Mouse (Mus musculus) forebrain, postnatal 0 days (tissue): ENCODE measurements around the gene Pde11a. TPM values are rescaled to one million over a fixed set of nuclear protein-coding genes. Genes with fewer than 3 reads are reported as not detected.

ENCODE experiments used
- ATAC-seq: fragments of 200-750 bp; cut with Nextera tagmentation; 2 replicates; pipeline ENCODE4 v1.8.0; 2017; ENCODE audit warnings: mild to moderate bottlenecking, moderate library complexity
- DNase-seq: peaks from one replicate; pipeline ENCODE4 v3.0.0-alpha.2; 2015
- H3K27ac ChIP-seq: fragments of 300-500 bp; sonication (generic); 2 replicates; pipeline ENCODE4 v1.5.1; 2014; ENCODE audit warnings: low read depth, mild to moderate bottlenecking, antibody characterized with exemption, low read length, moderate library complexity, mixed read lengths
- H3K27me3 ChIP-seq: fragments of 300-500 bp; sonication (generic); 2 replicates; pipeline ENCODE4 v1.6.1; 2014; ENCODE audit warnings: mild to moderate bottlenecking, low read length, mixed read lengths; ENCODE audit not compliant: insufficient read depth
- H3K36me3 ChIP-seq: fragments of 300-500 bp; sonication (generic); 2 replicates; pipeline ENCODE4 v1.6.1; 2014; ENCODE audit warnings: mild to moderate bottlenecking, moderate library complexity; ENCODE audit not compliant: insufficient read depth
- H3K4me1 ChIP-seq: fragments of 300-500 bp; sonication (generic); 2 replicates; pipeline ENCODE4 v1.6.1; 2014; ENCODE audit warnings: antibody characterized with exemption; ENCODE audit not compliant: insufficient read depth
- H3K4me2 ChIP-seq: fragments of 300-500 bp; sonication (generic); 2 replicates; pipeline ENCODE4 v1.6.1; 2014; ENCODE audit warnings: low read depth, mild to moderate bottlenecking, moderate library complexity
- H3K4me3 ChIP-seq: fragments of 300-500 bp; sonication (generic); 2 replicates; pipeline ENCODE4 v1.5.1; 2014; ENCODE audit warnings: low read depth, low read length, mixed read lengths
- H3K9ac ChIP-seq: fragments of 300-500 bp; sonication (generic); 2 replicates; pipeline ENCODE4 v1.6.1; 2014; ENCODE audit warnings: mild to moderate bottlenecking
- H3K9me3 ChIP-seq: fragments of 300-500 bp; sonication (generic); 2 replicates; pipeline ENCODE4 v1.6.1; 2016; ENCODE audit warnings: low read length
- CTCF ChIP-seq: sonication (generic); IDR thresholded peaks from 2 replicates; pipeline ENCODE4 v1.5.1; 2016; ENCODE audit warnings: antibody characterized with exemption, control low read depth, low read depth
- WGBS: fragments of 180-500 bp; shearing (Covaris S2); extraction: QIAGEN DNeasy Blood & Tissue Kit; methylation state at CpG from one replicate; pipeline ENCODE4 v1.1.7; 2014; 5-methylcytosine and 5-hydroxymethylcytosine counted together
- polyA plus RNA-seq: library from polyadenylated mRNA; unstranded; fragments of >200 nt; fragmentation: Nextera tagmentation; extraction: Ambion mirVana; gene quantifications from 2 replicates; pipeline ENCODE4 v1.2.1, GENCODE M21; 2015
- total RNA-seq: library from RNA; depleted of rRNA; stranded (reverse); fragments of >200 nt; gene quantifications from 2 replicates; pipeline ENCODE4 v1.2.3, GENCODE M21; 2014

Pde11a gene
- total and polyA plus RNA-seq, 2 experiments from 2014 or later: 0.86 to 1.0 TPM

- Histone ChIP-seq H3K36me3 (no peaks in the 10 kb centered on the region), H3K4me2 (no peak overlapping the region), H3K4me1 (no peaks in the 10 kb centered on the region), H3K9ac (no peak overlapping the region), H3K27ac (no peak overlapping the region), H3K9me3 (no peaks in the 10 kb centered on the region), H3K27me3 (no peaks in the 10 kb centered on the region), H3K4me3 (no peak overlapping the region)
- no peak for TF ChIP-seq CTCF
- no peak for DNase-seq
- no peak for ATAC-seq
- WGBS: 86% methylated on average over 1 of the region's 1 CpGs
Observed at GRCm38 (mm10) chr2:76269494-76269893, 69.1 kb downstream of the Pde11a start.

GRCm38 (mm10) chr2:76267335-76267734 is 71.2 kb downstream of the Pde11a start:
- H3K4me3 ChIP-seq: no peak overlapping the region
- H3K4me2 ChIP-seq: no peak overlapping the region
- no peaks in the 10 kb centered on the region for H3K9me3 ChIP-seq
- no peaks in the 10 kb centered on the region for H3K4me1 ChIP-seq
- H3K27me3 ChIP-seq: no peaks in the 10 kb centered on the region
- no peaks in the 10 kb centered on the region for H3K36me3 ChIP-seq
- no peak for TF ChIP-seq CTCF
- H3K9ac ChIP-seq: no peak overlapping the region
- 78% methylated on average over 6 of the region's 6 CpGs for WGBS
- no peak overlapping the region for H3K27ac ChIP-seq
- ATAC-seq (peak; percentile 68), DNase-seq (peak; percentile 62)

- TF ChIP-seq CTCF: no peak
- WGBS: 64% methylated on average over 10 of the region's 10 CpGs
- H3K4me2 ChIP-seq: no peak overlapping the region
- no peaks in the 10 kb centered on the region for H3K27me3 ChIP-seq
- H3K9me3 ChIP-seq: no peaks in the 10 kb centered on the region
- ATAC-seq: no peak; the same call in 1 of the 2 replicates
- H3K36me3 ChIP-seq: no peaks in the 10 kb centered on the region
- H3K27ac ChIP-seq: no peak overlapping the region
- H3K9ac ChIP-seq: no peak overlapping the region
- H3K4me1 ChIP-seq: no peaks in the 10 kb centered on the region
- H3K4me3 ChIP-seq: no peak overlapping the region
- DNase-seq: peak; percentile 37
Observed at GRCm38 (mm10) chr2:76266622-76267021, 72.0 kb downstream of the Pde11a start.

- 85% methylated on average over 10 of the region's 10 CpGs for WGBS
- ATAC-seq (no peak), DNase-seq (no peak)
- H3K9me3 ChIP-seq: no peaks in the 10 kb centered on the region
- no peak overlapping the region for H3K4me2 ChIP-seq
- TF ChIP-seq CTCF: no peak
- H3K27me3 ChIP-seq: no peaks in the 10 kb centered on the region
- no peak overlapping the region for H3K9ac ChIP-seq
- H3K4me3 ChIP-seq: no peak overlapping the region
- H3K4me1 ChIP-seq: no peaks in the 10 kb centered on the region
- H3K36me3 ChIP-seq: no peaks in the 10 kb centered on the region
- no peak overlapping the region for H3K27ac ChIP-seq
Observed at GRCm38 (mm10) chr2:76264258-76264657, 74.3 kb downstream of the Pde11a start.

- no peak overlapping the region for H3K4me3 ChIP-seq
- H3K4me1 ChIP-seq: no peaks in the 10 kb centered on the region
- H3K27ac ChIP-seq: no peak overlapping the region
- no peak for TF ChIP-seq CTCF
- no peak overlapping the region for H3K9ac ChIP-seq
- 73% methylated on average over 10 of the region's 10 CpGs for WGBS
- no peaks in the 10 kb centered on the region for H3K9me3 ChIP-seq
- no peaks in the 10 kb centered on the region for H3K36me3 ChIP-seq
- H3K27me3 ChIP-seq: no peaks in the 10 kb centered on the region
- H3K4me2 ChIP-seq: no peak overlapping the region
- ATAC-seq: no peak
- no peak for DNase-seq
Observed at GRCm38 (mm10) chr2:76262661-76263060, 75.9 kb downstream of the Pde11a start.

GRCm38 (mm10) chr2:76254833-76255232 is 83.7 kb downstream of the Pde11a start:
- Histone ChIP-seq H3K4me1 (no peaks in the 10 kb centered on the region), H3K9ac (no peak overlapping the region), H3K4me2 (no peak overlapping the region), H3K27ac (no peak overlapping the region), H3K36me3 (no peaks in the 10 kb centered on the region), H3K9me3 (no peaks in the 10 kb centered on the region), H3K27me3 (no peaks in the 10 kb centered on the region), H3K4me3 (no peak overlapping the region)
- 29% methylated on average over 6 of the region's 6 CpGs for WGBS
- DNase-seq: peak; percentile 80
- TF ChIP-seq CTCF: peak; percentile 81
- ATAC-seq: peak; percentile 56; the same call in 1 of the 2 replicates

- Histone ChIP-seq H3K27ac (no peak overlapping the region), H3K9ac (no peak overlapping the region), H3K9me3 (no peaks in the 10 kb centered on the region), H3K4me1 (no peaks in the 10 kb centered on the region), H3K4me3 (no peak overlapping the region), H3K4me2 (no peak overlapping the region), H3K36me3 (no peaks in the 10 kb centered on the region), H3K27me3 (no peaks in the 10 kb centered on the region)
- no peak for DNase-seq
- no peak for ATAC-seq
- 93% methylated on average over 10 of the region's 10 CpGs for WGBS
- no peak for TF ChIP-seq CTCF
Observed at GRCm38 (mm10) chr2:76251379-76251778, 87.2 kb downstream of the Pde11a start.

GRCm38 (mm10) chr2:76248242-76248641 is 90.3 kb downstream of the Pde11a start:
- Histone ChIP-seq H3K4me1 (no peaks in the 10 kb centered on the region), H3K27me3 (no peaks in the 10 kb centered on the region), H3K4me3 (no peak overlapping the region), H3K4me2 (no peak overlapping the region), H3K9me3 (no peaks in the 10 kb centered on the region), H3K36me3 (no peaks in the 10 kb centered on the region), H3K9ac (no peak overlapping the region), H3K27ac (no peak overlapping the region)
- ATAC-seq (no peak), DNase-seq (no peak)
- no peak for TF ChIP-seq CTCF
- WGBS: 85% methylated on average over 10 of the region's 10 CpGs
